Mouse (Mus musculus): Measurements from ENCODE around the gene Dcaf8. TPM values are rescaled to one million over a fixed set of nuclear protein-coding genes. Genes with fewer than 3 reads are reported as not detected.

The Dcaf8 gene
- 120 and 123 TPM in 2 replicates for polyA plus RNA-seq (2015; fragmentation: Nextera tagmentation; extraction: Ambion mirVana)

GRCm38 (mm10) chr1:172147835-172148278, at the start of gene Dcaf8:
Gene Dcaf8, plus strand, starts transcription at chr1:172148084.
- ATAC-seq (ENCODE audit: insufficient read depth, low FRiP score) = peak; percentile 99
- under 1% methylated on average over 42 of the region's 42 CpGs for WGBS
- H3K9ac ChIP-seq (ENCODE audit: low read length) = peak within 1 kb of the TSS; percentile 94
- H3K4me3 ChIP-seq (replicated peaks; ENCODE audit: low read length) = peak within 1 kb of the TSS; percentile 94
- 0 out of 2 replicates have a peak, but pooled peaks cover 17% of the 10 kb centered on the region for H3K36me3 ChIP-seq (ENCODE audit: control insufficient read depth, insufficient read depth, low read length)
- H3K9me3 ChIP-seq (replicated peaks; ENCODE audit: control insufficient read depth, low read length) = no peaks in the 10 kb centered on the region
- peak within 1 kb of the TSS; percentile 95 for H3K27ac ChIP-seq (ENCODE audit: low read length)
- H3K4me1 ChIP-seq (ENCODE audit: control insufficient read depth, insufficient read depth, low read length) = 0 out of 2 replicates have a peak, but pooled peaks cover 4% of the 10 kb centered on the region
- H3K4me2 ChIP-seq (ENCODE audit: low read depth, low read length) = peak within 1 kb of the TSS; percentile 85
- H3K27me3 ChIP-seq (ENCODE audit: control insufficient read depth, insufficient read depth, low read length) = no peaks in the 10 kb centered on the region

GRCm38 (mm10) chr1:172099325-172100033, 48.4 kb upstream of the Dcaf8 start:
- H3K9ac ChIP-seq (ENCODE audit: low read length) = no peak overlapping the region
- H3K9me3 ChIP-seq (replicated peaks; ENCODE audit: control insufficient read depth, low read length) = no peaks in the 10 kb centered on the region
- no peaks in the 10 kb centered on the region for H3K27me3 ChIP-seq (ENCODE audit: control insufficient read depth, insufficient read depth, low read length)
- H3K36me3 ChIP-seq (ENCODE audit: control insufficient read depth, insufficient read depth, low read length) = peaks cover 33% of the 10 kb centered on the region
- H3K4me2 ChIP-seq (ENCODE audit: low read depth, low read length) = no peak overlapping the region
- no peak overlapping the region for H3K27ac ChIP-seq (ENCODE audit: low read length)
- no peak overlapping the region for H3K4me3 ChIP-seq (replicated peaks; ENCODE audit: low read length)
- no peak for ATAC-seq (ENCODE audit: insufficient read depth, low FRiP score)
- 78% methylated on average over 6 of the region's 6 CpGs for WGBS
- H3K4me1 ChIP-seq (ENCODE audit: control insufficient read depth, insufficient read depth, low read length) = no peaks in the 10 kb centered on the region

- Histone ChIP-seq H3K27me3 (ENCODE audit: control insufficient read depth, insufficient read depth, low read length) (no peaks in the 10 kb centered on the region), H3K27ac (ENCODE audit: low read length) (no peak overlapping the region), H3K36me3 (ENCODE audit: control insufficient read depth, insufficient read depth, low read length) (peaks cover 47% of the 10 kb centered on the region), H3K9ac (ENCODE audit: low read length) (no peak overlapping the region), H3K4me1 (ENCODE audit: control insufficient read depth, insufficient read depth, low read length) (no peaks in the 10 kb centered on the region), H3K9me3 (replicated peaks; ENCODE audit: control insufficient read depth, low read length) (no peaks in the 10 kb centered on the region), H3K4me3 (replicated peaks; ENCODE audit: low read length) (no peak overlapping the region), H3K4me2 (ENCODE audit: low read depth, low read length) (no peak overlapping the region)
- no peak for ATAC-seq (ENCODE audit: insufficient read depth, low FRiP score)
- 76% methylated on average over 4 of the region's 4 CpGs for WGBS
These were observed 44.3 kb upstream of the Dcaf8 start for GRCm38 (mm10) chr1:172103619-172104018.

- Histone ChIP-seq H3K36me3 (ENCODE audit: control insufficient read depth, insufficient read depth, low read length) (peaks cover 45% of the 10 kb centered on the region), H3K27ac (ENCODE audit: low read length) (no peak overlapping the region)
These were observed 42.8 kb upstream of the Dcaf8 start for GRCm38 (mm10) chr1:172105101-172105500.

GRCm38 (mm10) chr1:172107777-172108477, 40.0 kb upstream of the Dcaf8 start:
- no peak overlapping the region for H3K4me3 ChIP-seq (replicated peaks; ENCODE audit: low read length)

More at GRCm38 (mm10) chr1:172105101-172105500, 42.8 kb upstream of the Dcaf8 start:
- H3K27me3 ChIP-seq (ENCODE audit: control insufficient read depth, insufficient read depth, low read length) = no peaks in the 10 kb centered on the region
- H3K4me1 ChIP-seq (ENCODE audit: control insufficient read depth, insufficient read depth, low read length) = no peaks in the 10 kb centered on the region
- H3K9ac ChIP-seq (ENCODE audit: low read length) = no peak overlapping the region
- WGBS = 80% methylated on average over 11 of the region's 11 CpGs
- H3K4me2 ChIP-seq (ENCODE audit: low read depth, low read length) = no peak overlapping the region
- H3K9me3 ChIP-seq (replicated peaks; ENCODE audit: control insufficient read depth, low read length) = no peaks in the 10 kb centered on the region
- no peak overlapping the region for H3K4me3 ChIP-seq (replicated peaks; ENCODE audit: low read length)
- no peak for ATAC-seq (ENCODE audit: insufficient read depth, low FRiP score)

GRCm38 (mm10) chr1:172116948-172117347, 30.9 kb upstream of the Dcaf8 start:
- no peaks in the 10 kb centered on the region for H3K27me3 ChIP-seq (ENCODE audit: control insufficient read depth, insufficient read depth, low read length)
- H3K4me3 ChIP-seq (replicated peaks; ENCODE audit: low read length) = no peak overlapping the region
- H3K9me3 ChIP-seq (replicated peaks; ENCODE audit: control insufficient read depth, low read length) = no peaks in the 10 kb centered on the region
- H3K27ac ChIP-seq (ENCODE audit: low read length) = no peak overlapping the region
- H3K9ac ChIP-seq (ENCODE audit: low read length) = no peak overlapping the region
- no peak for ATAC-seq (ENCODE audit: insufficient read depth, low FRiP score)
- H3K36me3 ChIP-seq (ENCODE audit: control insufficient read depth, insufficient read depth, low read length) = peaks cover 66% of the 10 kb centered on the region
- no peak overlapping the region for H3K4me2 ChIP-seq (ENCODE audit: low read depth, low read length)
- 96% methylated on average over 5 of the region's 5 CpGs for WGBS
- H3K4me1 ChIP-seq (ENCODE audit: control insufficient read depth, insufficient read depth, low read length) = no peaks in the 10 kb centered on the region

More at GRCm38 (mm10) chr1:172107777-172108477, 40.0 kb upstream of the Dcaf8 start:
- Histone ChIP-seq H3K36me3 (ENCODE audit: control insufficient read depth, insufficient read depth, low read length) (peaks cover 46% of the 10 kb centered on the region), H3K27ac (ENCODE audit: low read length) (no peak overlapping the region), H3K27me3 (ENCODE audit: control insufficient read depth, insufficient read depth, low read length) (no peaks in the 10 kb centered on the region), H3K9ac (ENCODE audit: low read length) (no peak overlapping the region), H3K4me1 (ENCODE audit: control insufficient read depth, insufficient read depth, low read length) (no peaks in the 10 kb centered on the region), H3K4me2 (ENCODE audit: low read depth, low read length) (no peak overlapping the region), H3K9me3 (replicated peaks; ENCODE audit: control insufficient read depth, low read length) (no peaks in the 10 kb centered on the region)
- no peak for ATAC-seq (ENCODE audit: insufficient read depth, low FRiP score)
- 85% methylated on average over 10 of the region's 10 CpGs for WGBS

GRCm38 (mm10) chr1:172119100-172119499, 28.8 kb upstream of the Dcaf8 start:
- Histone ChIP-seq H3K27ac (ENCODE audit: low read length) (no peak overlapping the region), H3K27me3 (ENCODE audit: control insufficient read depth, insufficient read depth, low read length) (no peaks in the 10 kb centered on the region), H3K36me3 (ENCODE audit: control insufficient read depth, insufficient read depth, low read length) (peaks cover 65% of the 10 kb centered on the region), H3K9ac (ENCODE audit: low read length) (no peak overlapping the region), H3K4me2 (ENCODE audit: low read depth, low read length) (no peak overlapping the region), H3K4me3 (replicated peaks; ENCODE audit: low read length) (no peak overlapping the region), H3K4me1 (ENCODE audit: control insufficient read depth, insufficient read depth, low read length) (no peaks in the 10 kb centered on the region), H3K9me3 (replicated peaks; ENCODE audit: control insufficient read depth, low read length) (no peaks in the 10 kb centered on the region)
- 0 out of 2 replicates have a peak, but pooled peaks have one; percentile 33 for ATAC-seq (ENCODE audit: insufficient read depth, low FRiP score)
- WGBS = 75% methylated on average over 6 of the region's 6 CpGs

- H3K9me3 ChIP-seq (replicated peaks; ENCODE audit: control insufficient read depth, low read length) = no peaks in the 10 kb centered on the region
- WGBS = 46% methylated on average over 3 of the region's 3 CpGs
- no peak overlapping the region for H3K9ac ChIP-seq (ENCODE audit: low read length)
- no peak overlapping the region for H3K4me3 ChIP-seq (replicated peaks; ENCODE audit: low read length)
- no peak overlapping the region for H3K4me2 ChIP-seq (ENCODE audit: low read depth, low read length)
- no peak for ATAC-seq (ENCODE audit: insufficient read depth, low FRiP score)
- H3K4me1 ChIP-seq (ENCODE audit: control insufficient read depth, insufficient read depth, low read length) = no peaks in the 10 kb centered on the region
- no peak overlapping the region for H3K27ac ChIP-seq (ENCODE audit: low read length)
- H3K36me3 ChIP-seq (ENCODE audit: control insufficient read depth, insufficient read depth, low read length) = peaks cover 60% of the 10 kb centered on the region
- no peaks in the 10 kb centered on the region for H3K27me3 ChIP-seq (ENCODE audit: control insufficient read depth, insufficient read depth, low read length)
These were observed 28.2 kb upstream of the Dcaf8 start for GRCm38 (mm10) chr1:172119720-172120119.

GRCm38 (mm10) chr1:172122671-172123070, 25.2 kb upstream of the Dcaf8 start:
- ATAC-seq (ENCODE audit: insufficient read depth, low FRiP score) = no peak
- Histone ChIP-seq H3K36me3 (ENCODE audit: control insufficient read depth, insufficient read depth, low read length) (peaks cover 39% of the 10 kb centered on the region), H3K27me3 (ENCODE audit: control insufficient read depth, insufficient read depth, low read length) (no peaks in the 10 kb centered on the region), H3K4me1 (ENCODE audit: control insufficient read depth, insufficient read depth, low read length) (peaks cover 9% of the 10 kb centered on the region), H3K9ac (ENCODE audit: low read length) (no peak overlapping the region), H3K4me2 (ENCODE audit: low read depth, low read length) (no peak overlapping the region), H3K27ac (ENCODE audit: low read length) (no peak overlapping the region), H3K4me3 (replicated peaks; ENCODE audit: low read length) (no peak overlapping the region), H3K9me3 (replicated peaks; ENCODE audit: control insufficient read depth, low read length) (no peaks in the 10 kb centered on the region)
- WGBS = 80% methylated on average over 2 of the region's 2 CpGs
